Mouse (Mus musculus) midbrain, embryonic 11.5 days (tissue): Measurements from ENCODE around the gene Itch. TPM values are rescaled to one million over a fixed set of nuclear protein-coding genes. Genes with fewer than 3 reads are reported as not detected.
A peak's percentile ranks its signal among the peaks of the same experiment; 100 is the strongest.

Experiments used
- ATAC-seq: fragments of 200-750 bp; cut with Nextera tagmentation; 2 replicates; pipeline ENCODE4 v1.8.0; 2017; ENCODE audit warnings: moderate TSS enrichment, moderate library complexity; ENCODE audit not compliant: low FRiP score
- DNase-seq: peaks from one replicate; pipeline ENCODE4 v3.0.0; 2015; ENCODE audit warnings: low spot score; ENCODE audit errors: missing footprints
- H3K27ac ChIP-seq: fragments of 300-500 bp; sonication (generic); 2 replicates; pipeline ENCODE4 v1.5.1; 2014; ENCODE audit warnings: low read depth, low read length
- H3K27me3 ChIP-seq: fragments of 300-500 bp; sonication (generic); 2 replicates; pipeline ENCODE4 v1.6.1; 2014; ENCODE audit warnings: mild to moderate bottlenecking, low read length, moderate library complexity, mixed read lengths; ENCODE audit not compliant: control insufficient read depth, insufficient read depth
- H3K36me3 ChIP-seq: fragments of 300-500 bp; sonication (generic); 2 replicates; pipeline ENCODE4 v1.6.1; 2014; ENCODE audit warnings: mild to moderate bottlenecking, low read length, moderate library complexity, mixed read lengths; ENCODE audit not compliant: control insufficient read depth, insufficient read depth
- H3K4me1 ChIP-seq: fragments of 300-500 bp; sonication (generic); 2 replicates; pipeline ENCODE4 v1.6.1; 2014; ENCODE audit warnings: low read length; ENCODE audit not compliant: control insufficient read depth, insufficient read depth
- H3K4me2 ChIP-seq: fragments of 300-500 bp; sonication (generic); 2 replicates; pipeline ENCODE4 v1.6.1; 2014; ENCODE audit warnings: mild to moderate bottlenecking, moderate library complexity
- H3K4me3 ChIP-seq: fragments of 300-500 bp; sonication (generic); 2 replicates; pipeline ENCODE4 v1.5.1; 2014; ENCODE audit warnings: low read depth, low read length
- H3K9ac ChIP-seq: fragments of 300-500 bp; sonication (generic); 2 replicates; pipeline ENCODE4 v1.6.1; 2014; ENCODE audit warnings: low read length
- H3K9me3 ChIP-seq: fragments of 300-500 bp; sonication (generic); 2 replicates; pipeline ENCODE4 v1.6.1; 2016; ENCODE audit warnings: low read length; ENCODE audit not compliant: control insufficient read depth
- WGBS: fragments of 180-500 bp; shearing (Covaris S2); extraction: QIAGEN DNeasy Blood & Tissue Kit; methylation state at CpG from one replicate; pipeline ENCODE4 v1.1.7; 2014; 5-methylcytosine and 5-hydroxymethylcytosine counted together
- polyA plus RNA-seq: library from polyadenylated mRNA; unstranded; fragments of >200 nt; fragmentation: Nextera tagmentation; extraction: Ambion mirVana; gene quantifications from 2 replicates; pipeline ENCODE4 v1.2.1, GENCODE M21; 2014

Gene Itch
- polyA plus RNA-seq, 1 experiment from 2014 or later: 52.2 TPM

DNA sequence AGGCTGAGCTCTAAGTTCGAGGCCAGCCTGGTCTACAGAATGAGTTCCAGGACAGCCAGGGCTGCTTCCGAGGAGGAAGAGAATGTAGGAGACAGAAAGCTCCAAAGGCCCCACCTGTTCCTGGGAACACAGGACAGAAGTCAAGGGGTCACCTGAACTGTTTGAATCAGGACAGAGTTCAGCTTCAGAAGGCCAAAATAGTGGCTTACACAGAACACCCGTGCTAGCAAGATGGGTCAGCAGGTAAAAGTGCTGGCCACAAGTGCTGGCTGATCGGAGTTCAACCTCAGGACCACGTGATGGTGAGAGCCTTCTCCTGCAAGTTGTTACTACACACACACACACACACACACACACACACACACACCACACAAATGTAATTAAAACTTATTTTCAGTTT, 133.6 kb downstream of the Itch start:
- Histone ChIP-seq H3K27ac (no peak overlapping the region), H3K9me3 (no peaks in the 10 kb centered on the region), H3K4me2 (no peak overlapping the region), H3K9ac (no peak overlapping the region), H3K4me3 (no peak overlapping the region), H3K4me1 (no peaks in the 10 kb centered on the region), H3K27me3 (no peaks in the 10 kb centered on the region), H3K36me3 (no peaks in the 10 kb centered on the region)
- ATAC-seq (no peak), DNase-seq (no peak)
- 84% methylated on average over 5 of the region's 5 CpGs for WGBS

DNA sequence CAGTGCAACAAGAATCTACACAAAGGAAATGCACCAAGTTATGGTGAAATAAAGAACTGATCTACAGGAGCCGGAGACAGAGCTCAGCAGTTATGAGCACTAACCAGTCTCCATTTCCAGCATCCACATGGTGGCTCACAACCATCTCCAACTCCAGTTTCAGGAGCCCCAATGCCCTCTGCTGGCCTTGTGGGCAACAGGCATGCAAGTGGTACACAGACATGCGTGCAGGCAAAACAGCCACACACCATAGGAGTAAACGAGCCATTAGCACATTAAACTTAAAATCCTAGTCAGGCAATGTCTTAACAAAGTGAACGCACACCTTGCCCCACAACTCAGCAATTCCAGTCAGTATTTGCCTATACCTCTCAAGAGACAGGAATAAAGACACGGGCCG, 138.6 kb downstream of the Itch start:
- 83% methylated on average over 6 of the region's 6 CpGs for WGBS
- H3K4me3 ChIP-seq: no peak overlapping the region
- H3K4me2 ChIP-seq: no peak overlapping the region
- no peaks in the 10 kb centered on the region for H3K27me3 ChIP-seq
- DNase-seq (peak; percentile 79), ATAC-seq (no peak)
- H3K27ac ChIP-seq: no peak overlapping the region
- no peaks in the 10 kb centered on the region for H3K36me3 ChIP-seq
- no peaks in the 10 kb centered on the region for H3K9me3 ChIP-seq
- no peak overlapping the region for H3K9ac ChIP-seq
- peaks cover 2% of the 10 kb centered on the region; the same call in 1 of the 2 replicates for H3K4me1 ChIP-seq

GRCm38 (mm10) chr2:155272396-155273170, 139.3 kb downstream of the Itch start:
- Histone ChIP-seq H3K27ac (no peak overlapping the region), H3K27me3 (no peaks in the 10 kb centered on the region), H3K9ac (no peak overlapping the region), H3K4me1 (peaks cover 7% of the 10 kb centered on the region), H3K9me3 (no peaks in the 10 kb centered on the region), H3K36me3 (no peaks in the 10 kb centered on the region), H3K4me2 (no peak overlapping the region), H3K4me3 (no peak overlapping the region)
- 81% methylated on average over 10 of the region's 10 CpGs for WGBS
- ATAC-seq: no peak
- peak; percentile 70 for DNase-seq

DNA sequence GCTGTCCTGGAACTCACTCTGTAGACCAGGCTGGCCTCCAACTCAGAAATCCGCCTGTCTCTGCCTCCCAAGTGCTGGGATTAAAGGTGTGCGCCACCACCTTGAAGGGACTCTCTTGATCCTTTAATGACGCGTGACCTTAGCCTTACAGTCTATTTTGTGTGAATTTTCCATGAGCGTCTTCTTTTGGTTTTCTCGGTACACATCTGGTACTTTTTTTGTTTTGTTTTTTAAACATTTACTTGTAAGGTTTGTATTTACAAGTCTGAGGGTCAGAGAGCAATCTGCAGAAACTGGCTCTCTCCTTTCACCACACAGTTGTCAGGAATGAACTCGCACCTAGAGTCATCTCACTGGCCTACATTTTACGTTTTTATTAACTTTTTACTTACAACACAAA, 140.3 kb downstream of the Itch start:
- Histone ChIP-seq H3K4me2 (no peak overlapping the region), H3K4me3 (no peak overlapping the region), H3K4me1 (peaks cover 7% of the 10 kb centered on the region), H3K9me3 (no peaks in the 10 kb centered on the region), H3K27ac (no peak overlapping the region), H3K9ac (no peak overlapping the region), H3K36me3 (no peaks in the 10 kb centered on the region), H3K27me3 (no peaks in the 10 kb centered on the region)
- WGBS: 88% methylated on average over 8 of the region's 8 CpGs
- DNase-seq: peak; percentile 60
- ATAC-seq: no peak

DNA sequence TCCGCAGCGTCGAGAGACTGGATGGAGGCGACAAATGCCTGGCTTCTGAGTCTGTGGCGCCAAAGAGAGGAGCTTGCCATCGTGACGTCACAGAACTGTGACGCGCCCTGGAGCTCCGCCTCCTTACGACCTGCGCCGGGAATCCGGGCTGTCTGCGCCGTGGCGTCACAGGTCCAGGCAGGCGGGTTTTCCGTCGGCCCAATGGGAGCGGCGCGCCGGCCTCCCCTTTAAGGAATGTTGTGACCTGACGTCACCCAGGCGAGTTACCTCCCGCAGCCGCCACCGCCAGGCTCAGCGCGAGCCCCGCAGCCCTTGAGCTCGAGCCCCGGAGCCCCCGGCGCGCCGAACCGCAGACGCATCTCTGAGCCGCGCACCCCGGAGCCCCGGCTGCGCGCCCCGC, 142.9 kb downstream of the Itch start, which contains the start of gene Map1lc3a:
Gene Map1lc3a (plus strand): TSS at position 103 of the 400 bp plus-strand sequence.
- Histone ChIP-seq H3K4me1 (peaks cover 7% of the 10 kb centered on the region), H3K9ac (peak within 1 kb of the TSS; percentile 84), H3K27me3 (no peaks in the 10 kb centered on the region), H3K27ac (no peak within 1 kb of the TSS), H3K4me3 (peak within 1 kb of the TSS; percentile 90), H3K9me3 (no peaks in the 10 kb centered on the region), H3K36me3 (no peaks in the 10 kb centered on the region), H3K4me2 (peak within 1 kb of the TSS; percentile 73)
- DNase-seq (peak; percentile 99), ATAC-seq (peak; percentile 91)
- 2% methylated on average over 47 of the region's 47 CpGs for WGBS

Other genes with a start within 250 kb of the Itch start
- gene Eif2s2, start 240.6 kb upstream of the Itch start, polyA plus RNA-seq: 135 and 144 TPM in 2 replicates
- 0.07 and 0.11 TPM in 2 replicates for gene Gm14226, start 115.2 kb upstream of the Itch start, polyA plus RNA-seq
- gene Ahcy, start 59.0 kb upstream of the Itch start, polyA plus RNA-seq: 75.2 and 87.3 TPM in 2 replicates
- gene Dynlrb1, start 103.0 kb downstream of the Itch start, polyA plus RNA-seq: 495 and 519 TPM in 2 replicates
- 118 and 130 TPM in 2 replicates for gene Map1lc3a, start 142.8 kb downstream of the Itch start, polyA plus RNA-seq
- 52.8 and 63.6 TPM in 2 replicates for gene Pigu, start 223.9 kb downstream of the Itch start, polyA plus RNA-seq
- gene Trp53inp2, start 247.6 kb downstream of the Itch start, polyA plus RNA-seq: 63.4 and 63.9 TPM in 2 replicates